Mouse (Mus musculus) hindbrain, embryonic 12.5 days (tissue): ENCODE results near the gene Add2. TPM values are rescaled to one million over a fixed set of nuclear protein-coding genes. Genes with fewer than 3 reads are reported as not detected.
"Not testable (repeated sequence)": the region's sequence is repeated elsewhere in the genome, so short reads cannot be mapped to it uniquely, and the experiment has no call there.

Experiments used
- ATAC-seq: fragments of 200-750 bp; cut with Nextera tagmentation; 2 replicates; pipeline ENCODE4 v1.8.0; 2017; ENCODE audit warnings: moderate TSS enrichment; ENCODE audit not compliant: low FRiP score
- H3K27ac ChIP-seq: fragments of 300-500 bp; sonication (generic); 2 replicates; pipeline ENCODE4 v1.5.1; 2016; ENCODE audit warnings: mild to moderate bottlenecking
- H3K27me3 ChIP-seq: fragments of 300-500 bp; sonication (generic); 2 replicates; pipeline ENCODE4 v1.6.1; 2016; ENCODE audit warnings: mild to moderate bottlenecking
- H3K36me3 ChIP-seq: fragments of 300-500 bp; sonication (generic); 2 replicates; pipeline ENCODE4 v1.6.1; 2016; ENCODE audit warnings: mild to moderate bottlenecking
- H3K4me1 ChIP-seq: fragments of 300-500 bp; sonication (generic); 2 replicates; pipeline ENCODE4 v1.6.1; 2016
- H3K4me2 ChIP-seq: fragments of 300-500 bp; sonication (generic); replicated peaks from 2 replicates; pipeline ENCODE4 v1.6.1; 2016; ENCODE audit warnings: mild to moderate bottlenecking
- H3K4me3 ChIP-seq: fragments of 300-500 bp; sonication (generic); 2 replicates; pipeline ENCODE4 v1.5.1; 2016; ENCODE audit warnings: mild to moderate bottlenecking
- H3K9ac ChIP-seq: fragments of 300-500 bp; sonication (generic); 2 replicates; pipeline ENCODE4 v1.6.1; 2016; ENCODE audit warnings: mild to moderate bottlenecking, moderate library complexity
- H3K9me3 ChIP-seq: fragments of 300-500 bp; sonication (generic); replicated peaks from 2 replicates; pipeline ENCODE4 v1.6.1; 2016; ENCODE audit warnings: mild to moderate bottlenecking
- WGBS: fragments of 180-500 bp; shearing (Covaris S2); methylation state at CpG from one replicate; pipeline ENCODE4 v1.1.7; 2016; 5-methylcytosine and 5-hydroxymethylcytosine counted together
- polyA plus RNA-seq: library from polyadenylated mRNA; unstranded; fragments of >200 nt; fragmentation: Nextera tagmentation; extraction: Ambion mirVana; gene quantifications from 2 replicates; pipeline ENCODE4 v1.2.1, GENCODE M21; 2016

The Add2 gene
- polyA plus RNA-seq = 115 and 119 TPM in 2 replicates

DNA sequence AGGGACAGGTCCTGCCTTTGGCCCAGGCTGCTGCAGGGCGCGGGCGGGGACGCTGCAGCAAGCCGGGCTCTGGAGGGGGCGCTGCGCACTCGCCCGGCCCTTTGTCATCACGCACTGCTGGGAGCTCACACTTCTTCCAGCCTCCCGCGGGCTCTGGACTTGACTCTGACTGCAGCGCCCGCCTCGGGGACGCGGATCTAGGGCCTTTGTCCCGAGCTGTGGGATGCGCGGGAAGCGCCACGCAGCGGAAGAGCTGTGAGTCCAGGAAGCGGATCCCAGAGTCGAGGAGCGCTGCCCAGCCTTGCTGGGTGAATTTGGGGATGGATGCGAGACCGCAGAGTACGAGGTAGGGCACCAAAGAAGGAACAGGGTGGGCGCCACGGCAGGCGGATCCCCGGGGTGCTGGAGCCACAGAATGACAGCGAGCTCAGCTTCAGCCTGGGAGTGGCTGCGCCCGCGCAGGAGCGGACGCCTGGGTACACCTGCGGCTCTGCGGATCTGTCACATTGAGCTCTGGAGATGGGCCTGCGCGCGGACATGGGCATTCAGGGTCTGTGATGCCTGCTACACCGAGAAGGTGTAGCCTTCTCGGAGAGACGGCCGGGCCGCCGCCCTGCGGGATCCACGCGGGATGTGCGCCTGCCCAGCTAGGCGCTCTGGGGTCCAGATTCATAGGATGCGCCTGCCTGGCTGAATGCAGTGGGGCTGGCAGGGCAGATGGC is at the start of gene Add2:
Gene Add2, plus strand, starts transcription at position 81 of the 722 bp plus-strand sequence.
- H3K27ac ChIP-seq = peak within 1 kb of the TSS; percentile 95
- peak within 1 kb of the TSS; percentile 73 for H3K4me3 ChIP-seq
- peak; percentile 93 for ATAC-seq
- no peaks in the 10 kb centered on the region for H3K36me3 ChIP-seq
- peak within 1 kb of the TSS; percentile 87 for H3K9ac ChIP-seq
- H3K4me2 ChIP-seq = peak within 1 kb of the TSS; percentile 73
- no peaks in the 10 kb centered on the region for H3K9me3 ChIP-seq
- under 1% methylated on average over 56 of the region's 56 CpGs for WGBS
- peaks cover 43% of the 10 kb centered on the region for H3K4me1 ChIP-seq
- no peaks in the 10 kb centered on the region for H3K27me3 ChIP-seq

- H3K27ac ChIP-seq, ATAC-seq, H3K9me3 ChIP-seq, H3K27me3 ChIP-seq, H3K9ac ChIP-seq, H3K4me3 ChIP-seq, H3K4me2 ChIP-seq, H3K36me3 ChIP-seq, H3K4me1 ChIP-seq: not testable (repeated sequence)
- 79% methylated on average over 4 of the region's 4 CpGs for WGBS
Measured at GRCm38 (mm10) chr6:85978736-85979135, 49.7 kb upstream of the Add2 start.

DNA sequence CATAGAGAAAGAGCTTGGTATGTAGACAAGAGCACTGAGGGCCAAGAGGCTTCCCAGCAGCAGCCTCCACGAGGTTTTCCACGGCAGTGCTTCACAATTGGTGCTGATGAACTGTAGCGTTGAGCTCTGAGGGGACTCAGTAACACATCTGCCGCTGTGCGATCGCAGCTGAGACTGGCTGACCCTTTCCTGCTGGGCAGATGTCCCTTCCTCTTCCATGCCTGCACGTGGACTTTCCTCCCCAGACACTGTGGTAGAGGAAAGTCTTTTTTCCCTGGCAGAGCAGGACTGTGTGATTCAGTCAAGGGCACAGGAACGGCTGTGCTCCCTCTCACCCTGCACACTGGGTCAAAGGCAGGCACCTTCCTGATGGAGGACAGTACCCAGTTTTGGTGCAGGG is 44.1 kb upstream of the Add2 start:
- no peak overlapping the region for H3K4me2 ChIP-seq
- H3K27ac ChIP-seq = no peak overlapping the region
- no peaks in the 10 kb centered on the region for H3K36me3 ChIP-seq
- ATAC-seq = no peak
- no peak overlapping the region for H3K4me3 ChIP-seq
- H3K27me3 ChIP-seq = no peaks in the 10 kb centered on the region
- no peaks in the 10 kb centered on the region for H3K4me1 ChIP-seq
- H3K9ac ChIP-seq = no peak overlapping the region
- WGBS = 75% methylated on average over 8 of the region's 8 CpGs
- no peaks in the 10 kb centered on the region for H3K9me3 ChIP-seq

DNA sequence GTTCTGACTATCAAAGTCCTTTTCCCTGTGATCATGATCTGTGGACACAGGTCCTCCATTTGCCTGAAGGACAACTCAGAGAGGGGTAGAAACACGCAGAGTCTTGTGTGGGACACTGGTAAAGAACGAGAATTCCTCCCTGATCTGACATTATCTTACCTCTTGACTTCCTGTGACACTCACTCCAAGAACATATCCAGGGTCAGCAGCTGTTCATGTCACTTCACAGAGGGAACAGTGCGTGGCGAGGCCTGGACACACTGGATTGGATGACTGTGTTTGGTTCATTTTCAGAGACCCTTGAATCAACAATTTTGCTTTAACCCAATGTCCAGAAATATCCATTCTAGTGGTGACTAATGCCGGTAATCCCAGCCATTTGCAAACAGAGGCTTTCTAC is 38.9 kb upstream of the Add2 start:
- H3K4me2 ChIP-seq, ATAC-seq, H3K27me3 ChIP-seq, H3K4me1 ChIP-seq, H3K36me3 ChIP-seq, H3K9ac ChIP-seq, H3K4me3 ChIP-seq, H3K27ac ChIP-seq, H3K9me3 ChIP-seq: not testable (repeated sequence)
- 90% methylated on average over 5 of the region's 5 CpGs for WGBS

DNA sequence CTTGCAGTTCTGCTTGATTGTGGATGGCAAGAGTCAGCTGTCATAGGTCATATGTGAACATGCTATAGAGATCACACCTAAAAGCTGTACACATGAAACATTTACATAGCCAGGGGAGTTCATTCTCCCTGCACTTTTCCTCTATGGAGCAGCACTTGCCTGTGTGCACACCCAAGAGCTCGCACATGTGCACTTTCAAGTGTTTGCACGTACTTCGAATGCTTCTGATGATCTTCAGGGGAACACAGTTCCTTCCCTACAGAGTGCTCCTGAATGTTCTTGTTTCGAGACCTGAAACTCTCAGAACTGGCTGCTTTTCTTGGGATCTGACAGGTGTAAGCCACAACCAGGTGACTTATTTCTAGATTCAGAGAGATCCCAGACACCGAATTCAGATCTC is 37.7 kb upstream of the Add2 start:
- not testable (repeated sequence) for ATAC-seq, H3K4me2 ChIP-seq, H3K4me1 ChIP-seq, H3K4me3 ChIP-seq, H3K36me3 ChIP-seq, H3K27me3 ChIP-seq, H3K9me3 ChIP-seq, H3K9ac ChIP-seq, H3K27ac ChIP-seq
- WGBS = 89% methylated on average over 5 of the region's 5 CpGs

- WGBS = 75% methylated on average over 18 of the region's 18 CpGs
- H3K27ac ChIP-seq = no peak overlapping the region
- ATAC-seq = no peak
Measured at GRCm38 (mm10) chr6:86003405-86003925, 25.0 kb upstream of the Add2 start.

DNA sequence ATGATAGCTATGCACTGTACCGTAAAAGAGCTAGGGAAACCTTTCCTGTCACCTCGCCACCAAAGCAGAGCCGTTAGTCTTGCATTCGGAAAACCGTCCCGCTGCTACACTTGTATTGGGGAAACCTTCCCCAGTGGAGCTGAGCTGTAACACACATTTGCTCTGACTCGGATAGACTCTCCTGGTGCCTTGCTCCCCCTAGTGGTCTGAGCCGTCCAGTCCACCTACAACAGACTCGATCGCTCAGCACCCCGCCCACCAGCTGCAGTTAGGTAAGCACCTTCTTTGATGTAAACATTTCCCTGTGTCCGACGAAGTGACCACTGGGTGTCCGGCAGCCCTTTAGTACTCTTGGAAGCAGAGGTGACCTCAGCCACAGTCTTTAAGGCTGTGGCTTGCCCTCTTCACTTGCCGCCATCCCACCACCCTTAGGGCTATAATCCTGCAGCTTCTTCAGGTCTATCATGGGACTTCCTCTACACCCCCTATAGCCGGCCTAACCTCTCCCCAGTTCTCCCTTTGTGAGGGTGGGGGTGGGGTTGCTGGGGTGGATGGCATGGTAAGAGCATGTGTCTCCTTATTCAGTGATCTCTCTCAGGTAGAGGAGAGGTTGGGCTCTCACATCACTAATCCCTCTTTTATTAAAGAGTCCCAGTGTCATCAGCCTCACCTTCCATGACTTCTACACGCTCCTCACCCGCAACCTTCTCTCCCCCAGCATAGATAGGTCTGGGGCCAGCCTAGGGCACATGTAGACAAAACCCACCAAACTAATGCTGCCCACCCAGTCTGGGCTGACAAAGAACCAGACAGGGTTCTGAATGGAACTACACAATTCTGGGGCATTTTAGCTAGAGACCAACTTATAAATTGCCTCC is 24.0 kb upstream of the Add2 start:
- 0 out of 2 replicates have a peak, but pooled peaks cover 3% of the 10 kb centered on the region for H3K9me3 ChIP-seq
- peak overlapping the region; percentile 42 for H3K4me2 ChIP-seq
- no peaks in the 10 kb centered on the region for H3K27me3 ChIP-seq
- peak; percentile 88 for ATAC-seq
- 14% methylated on average over 18 of the region's 18 CpGs for WGBS
- H3K27ac ChIP-seq = no peak overlapping the region
- no peak overlapping the region; the same call in 1 of the 2 replicates for H3K4me3 ChIP-seq
- no peak overlapping the region for H3K9ac ChIP-seq
- H3K36me3 ChIP-seq = no peaks in the 10 kb centered on the region
- H3K4me1 ChIP-seq = no peaks in the 10 kb centered on the region

More at GRCm38 (mm10) chr6:86003405-86003925, 25.0 kb upstream of the Add2 start:
- Histone ChIP-seq H3K9me3 (0 out of 2 replicates have a peak, but pooled peaks cover 3% of the 10 kb centered on the region), H3K27me3 (no peaks in the 10 kb centered on the region), H3K4me2 (no peak overlapping the region), H3K4me1 (no peaks in the 10 kb centered on the region), H3K4me3 (no peak overlapping the region), H3K36me3 (no peaks in the 10 kb centered on the region), H3K9ac (no peak overlapping the region)

- no peaks in the 10 kb centered on the region for H3K4me1 ChIP-seq
- no peak for ATAC-seq
Measured at GRCm38 (mm10) chr6:86009980-86010379, 18.5 kb upstream of the Add2 start.

DNA sequence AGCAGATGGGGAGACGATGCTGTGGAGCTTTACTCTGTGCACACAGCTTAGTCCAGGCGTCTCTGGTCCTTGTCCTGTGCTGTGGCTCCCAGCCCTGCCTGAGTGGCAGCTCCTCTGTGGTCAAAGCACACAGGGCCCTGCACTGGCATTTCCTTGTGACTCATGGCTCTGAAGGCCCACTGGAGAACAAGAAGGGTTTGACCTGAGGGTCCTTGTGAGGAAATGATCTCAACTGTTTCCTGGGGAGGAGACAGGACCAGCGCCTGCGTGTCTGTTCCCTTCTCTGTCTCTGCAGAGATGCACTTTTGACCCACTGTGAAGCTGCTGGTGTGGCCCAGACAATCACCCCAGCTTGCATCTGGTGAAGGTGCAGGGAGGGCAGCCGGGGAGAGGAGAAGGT is 13.7 kb upstream of the Add2 start:
- H3K27me3 ChIP-seq, H3K9ac ChIP-seq, H3K4me2 ChIP-seq, H3K9me3 ChIP-seq, H3K4me3 ChIP-seq, H3K36me3 ChIP-seq, H3K4me1 ChIP-seq, H3K27ac ChIP-seq, ATAC-seq: not testable (repeated sequence)
- 72% methylated on average over 5 of the region's 5 CpGs for WGBS

More at GRCm38 (mm10) chr6:86009980-86010379, 18.5 kb upstream of the Add2 start:
- Histone ChIP-seq H3K36me3 (no peaks in the 10 kb centered on the region), H3K9me3 (0 out of 2 replicates have a peak, but pooled peaks cover 3% of the 10 kb centered on the region), H3K27me3 (no peaks in the 10 kb centered on the region), H3K4me2 (no peak overlapping the region), H3K9ac (no peak overlapping the region), H3K4me3 (no peak overlapping the region), H3K27ac (no peak overlapping the region)
- 44% methylated on average over 4 of the region's 4 CpGs for WGBS

DNA sequence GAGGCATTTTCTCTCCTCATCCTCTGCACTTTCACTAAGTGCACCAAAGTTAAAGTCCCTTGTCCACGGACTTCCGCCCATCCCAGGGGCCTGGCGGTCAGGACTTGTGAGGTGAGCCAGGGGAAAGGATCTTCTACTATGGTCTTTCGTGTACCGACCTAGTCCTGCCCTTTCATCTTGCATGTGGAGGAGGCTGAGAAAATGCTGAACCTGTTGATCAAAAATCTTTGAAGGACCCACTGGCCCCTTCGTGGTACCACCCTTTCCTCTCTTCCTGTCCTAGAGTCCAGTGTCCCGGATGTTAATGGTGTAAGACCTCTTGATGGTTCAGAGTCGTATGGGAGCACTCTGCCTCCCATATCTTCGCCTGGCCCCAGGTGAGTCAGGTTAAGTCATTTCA is 12.6 kb upstream of the Add2 start, which contains the start of gene Figla:
Gene Figla, plus strand, starts transcription at position 301 of the 400 bp plus-strand sequence.
- Histone ChIP-seq H3K4me3 (no peak within 1 kb of the TSS), H3K27me3 (no peaks in the 10 kb centered on the region), H3K4me1 (no peaks in the 10 kb centered on the region), H3K9ac (no peak within 1 kb of the TSS), H3K4me2 (no peak within 1 kb of the TSS), H3K36me3 (no peaks in the 10 kb centered on the region), H3K27ac (no peak within 1 kb of the TSS), H3K9me3 (no peaks in the 10 kb centered on the region)
- WGBS = 91% methylated on average over 9 of the region's 9 CpGs
- ATAC-seq = no peak

GRCm38 (mm10) chr6:86016793-86017350 is 11.6 kb upstream of the Add2 start:
- no peak overlapping the region for H3K9ac ChIP-seq
- no peak overlapping the region for H3K27ac ChIP-seq
- WGBS = 78% methylated on average over 23 of the region's 23 CpGs
- no peaks in the 10 kb centered on the region for H3K36me3 ChIP-seq
- H3K4me2 ChIP-seq = no peak overlapping the region
- no peak for ATAC-seq
- H3K9me3 ChIP-seq = no peaks in the 10 kb centered on the region
- H3K4me3 ChIP-seq = no peak overlapping the region
- H3K27me3 ChIP-seq = no peaks in the 10 kb centered on the region
- H3K4me1 ChIP-seq = no peaks in the 10 kb centered on the region
